Mouse (Mus musculus): ENCODE results near the gene C130050O18Rik. TPM values are rescaled to one million over a fixed set of nuclear protein-coding genes. Genes with fewer than 3 reads are reported as not detected.

The C130050O18Rik gene
- polyA plus RNA-seq (2015; fragmentation: Nextera tagmentation; extraction: Ambion mirVana), result 1.9 and 2.0 TPM in 2 replicates

- peak; percentile 52 for DNase-seq
- Histone ChIP-seq H3K4me1 (ENCODE audit: insufficient read depth) (peaks cover 25% of the 10 kb centered on the region), H3K27ac (ENCODE audit: low read depth) (peak within 1 kb of the TSS; percentile 91), H3K27me3 (ENCODE audit: insufficient read depth, low read length) (no peaks in the 10 kb centered on the region), H3K9me3 (ENCODE audit: low read length) (no peaks in the 10 kb centered on the region), H3K4me3 (ENCODE audit: low read depth, low read length) (peak within 1 kb of the TSS; percentile 29; the same call in 1 of the 2 replicates), H3K9ac (replicated peaks) (peak within 1 kb of the TSS; percentile 51; the same call in 1 of the 2 replicates), H3K4me2 (ENCODE audit: low read depth, low read length) (peak within 1 kb of the TSS; percentile 52), H3K36me3 (replicated peaks; ENCODE audit: insufficient read depth, low read length) (no peaks in the 10 kb centered on the region)
- TF ChIP-seq CTCF (IDR thresholded peaks at IDR 0.05; ENCODE audit: low read depth) (no peak), EP300 (IDR thresholded peaks at IDR 0.05; ENCODE audit: low read depth) (no peak)
- WGBS (ENCODE audit: insufficient replicate concordance), result 37% methylated on average over 6 of the region's 6 CpGs
- peak; percentile 42 for ATAC-seq
Measured at GRCm38 (mm10) chr5:139404801-139405401, at the start of gene C130050O18Rik. TSS of gene C130050O18Rik (plus strand) at chr5:139405280.

- WGBS (ENCODE audit: insufficient replicate concordance), result 66% methylated on average over 2 of the region's 2 CpGs
- TF ChIP-seq CTCF (IDR thresholded peaks at IDR 0.05; ENCODE audit: low read depth), result peak; percentile 81
- no peak for TF ChIP-seq EP300 (IDR thresholded peaks at IDR 0.05; ENCODE audit: low read depth)
- no peak overlapping the region for H3K9ac ChIP-seq (replicated peaks)
Measured at GRCm38 (mm10) chr5:139358653-139359052, 46.4 kb upstream of the C130050O18Rik start.

GRCm38 (mm10) chr5:139359244-139359643 is 45.8 kb upstream of the C130050O18Rik start:
- TF ChIP-seq EP300 (IDR thresholded peaks at IDR 0.05; ENCODE audit: low read depth) (no peak), CTCF (IDR thresholded peaks at IDR 0.05; ENCODE audit: low read depth) (no peak)
- Histone ChIP-seq H3K27me3 (ENCODE audit: insufficient read depth, low read length) (no peaks in the 10 kb centered on the region), H3K27ac (ENCODE audit: low read depth) (peak overlapping the region; percentile 13), H3K9ac (replicated peaks) (no peak overlapping the region), H3K9me3 (ENCODE audit: low read length) (no peaks in the 10 kb centered on the region), H3K4me2 (ENCODE audit: low read depth, low read length) (no peak overlapping the region), H3K4me1 (ENCODE audit: insufficient read depth) (peaks cover 8% of the 10 kb centered on the region), H3K36me3 (replicated peaks; ENCODE audit: insufficient read depth, low read length) (no peaks in the 10 kb centered on the region), H3K4me3 (ENCODE audit: low read depth, low read length) (no peak overlapping the region)
- DNase-seq (peak; percentile 38), ATAC-seq (peak; percentile 53)
- WGBS (ENCODE audit: insufficient replicate concordance), result 65% methylated on average over 5 of the region's 5 CpGs

More at GRCm38 (mm10) chr5:139358653-139359052, 46.4 kb upstream of the C130050O18Rik start:
- Histone ChIP-seq H3K27ac (ENCODE audit: low read depth) (peak overlapping the region; percentile 13), H3K4me3 (ENCODE audit: low read depth, low read length) (no peak overlapping the region), H3K9me3 (ENCODE audit: low read length) (no peaks in the 10 kb centered on the region), H3K27me3 (ENCODE audit: insufficient read depth, low read length) (no peaks in the 10 kb centered on the region), H3K4me2 (ENCODE audit: low read depth, low read length) (no peak overlapping the region), H3K4me1 (ENCODE audit: insufficient read depth) (peaks cover 3% of the 10 kb centered on the region), H3K36me3 (replicated peaks; ENCODE audit: insufficient read depth, low read length) (no peaks in the 10 kb centered on the region)
- peak; percentile 70 for DNase-seq
- ATAC-seq, result peak; percentile 77

GRCm38 (mm10) chr5:139363858-139364257 is 41.2 kb upstream of the C130050O18Rik start:
- peak overlapping the region; percentile 56 for H3K4me2 ChIP-seq (ENCODE audit: low read depth, low read length)
- 49% methylated on average over 7 of the region's 7 CpGs for WGBS (ENCODE audit: insufficient replicate concordance)
- no peak overlapping the region for H3K9ac ChIP-seq (replicated peaks)
- ATAC-seq (no peak), DNase-seq (no peak)
- no peaks in the 10 kb centered on the region for H3K9me3 ChIP-seq (ENCODE audit: low read length)
- no peaks in the 10 kb centered on the region for H3K36me3 ChIP-seq (replicated peaks; ENCODE audit: insufficient read depth, low read length)
- no peak overlapping the region for H3K4me3 ChIP-seq (ENCODE audit: low read depth, low read length)
- peaks cover 48% of the 10 kb centered on the region for H3K4me1 ChIP-seq (ENCODE audit: insufficient read depth)
- peak overlapping the region; percentile 81 for H3K27ac ChIP-seq (ENCODE audit: low read depth)
- no peaks in the 10 kb centered on the region for H3K27me3 ChIP-seq (ENCODE audit: insufficient read depth, low read length)
- TF ChIP-seq EP300 (IDR thresholded peaks at IDR 0.05; ENCODE audit: low read depth) (no peak), CTCF (IDR thresholded peaks at IDR 0.05; ENCODE audit: low read depth) (no peak)

- WGBS (ENCODE audit: insufficient replicate concordance), result 18% methylated on average over 12 of the region's 12 CpGs
- TF ChIP-seq EP300 (IDR thresholded peaks at IDR 0.05; ENCODE audit: low read depth) (no peak), CTCF (IDR thresholded peaks at IDR 0.05; ENCODE audit: low read depth) (peak; percentile 99)
- peak; percentile 92 for DNase-seq
Measured at GRCm38 (mm10) chr5:139364260-139364910, 40.7 kb upstream of the C130050O18Rik start.

GRCm38 (mm10) chr5:139364911-139365571 is 40.0 kb upstream of the C130050O18Rik start:
- Histone ChIP-seq H3K27me3 (ENCODE audit: insufficient read depth, low read length) (no peaks in the 10 kb centered on the region), H3K27ac (ENCODE audit: low read depth) (peak overlapping the region; percentile 81), H3K4me1 (ENCODE audit: insufficient read depth) (peaks cover 56% of the 10 kb centered on the region), H3K36me3 (replicated peaks; ENCODE audit: insufficient read depth, low read length) (no peaks in the 10 kb centered on the region), H3K4me2 (ENCODE audit: low read depth, low read length) (peak overlapping the region; percentile 56), H3K9ac (replicated peaks) (peak overlapping the region; percentile 16; the same call in 1 of the 2 replicates), H3K9me3 (ENCODE audit: low read length) (no peaks in the 10 kb centered on the region), H3K4me3 (ENCODE audit: low read depth, low read length) (no peak overlapping the region)
- ATAC-seq (peak; percentile 9), DNase-seq (no peak)
- 27% methylated on average over 5 of the region's 5 CpGs for WGBS (ENCODE audit: insufficient replicate concordance)
- TF ChIP-seq CTCF (IDR thresholded peaks at IDR 0.05; ENCODE audit: low read depth), result no peak
- no peak for TF ChIP-seq EP300 (IDR thresholded peaks at IDR 0.05; ENCODE audit: low read depth)

More at GRCm38 (mm10) chr5:139364260-139364910, 40.7 kb upstream of the C130050O18Rik start:
- H3K9me3 ChIP-seq (ENCODE audit: low read length), result no peaks in the 10 kb centered on the region
- no peaks in the 10 kb centered on the region for H3K36me3 ChIP-seq (replicated peaks; ENCODE audit: insufficient read depth, low read length)
- peak; percentile 64 for ATAC-seq
- peak overlapping the region; percentile 16; the same call in 1 of the 2 replicates for H3K9ac ChIP-seq (replicated peaks)
- H3K4me2 ChIP-seq (ENCODE audit: low read depth, low read length), result peak overlapping the region; percentile 56
- no peak overlapping the region for H3K4me3 ChIP-seq (ENCODE audit: low read depth, low read length)
- H3K27ac ChIP-seq (ENCODE audit: low read depth), result peak overlapping the region; percentile 81
- no peaks in the 10 kb centered on the region for H3K27me3 ChIP-seq (ENCODE audit: insufficient read depth, low read length)
- peaks cover 50% of the 10 kb centered on the region for H3K4me1 ChIP-seq (ENCODE audit: insufficient read depth)

Measured in liver, postnatal 0 days (tissue).